Mouse (Mus musculus) midbrain, embryonic 14.5 days (tissue): ENCODE measurements at regions not wholly inside any gene's neighbourhood (a gene's known extent, or its start where the extent isn't known, plus 50 kb on each side); places are given as distances from the start of the nearest gene placed in this dataset.
"Not testable (repeated sequence)": the region's sequence is repeated elsewhere in the genome, so short reads cannot be mapped to it uniquely, and the experiment has no call there.

Experiments used
- ATAC-seq: fragments of 200-750 bp; cut with Nextera tagmentation; 2 replicates; pipeline ENCODE4 v1.8.0; 2017; ENCODE audit warnings: moderate number of reproducible peaks, moderate library complexity; ENCODE audit not compliant: low FRiP score, low TSS enrichment
- DNase-seq: peaks from one replicate; pipeline ENCODE4 v3.0.0-alpha.2; 2015
- H3K27ac ChIP-seq: fragments of 300-500 bp; sonication (generic); replicated peaks from 2 replicates; pipeline ENCODE4 v1.5.1; 2014; ENCODE audit warnings: mild to moderate bottlenecking, low read depth, low read length, moderate library complexity
- H3K27me3 ChIP-seq: fragments of 300-500 bp; sonication (generic); 2 replicates; pipeline ENCODE4 v1.6.1; 2014; ENCODE audit warnings: low read length, control low read depth, mixed read lengths; ENCODE audit not compliant: control insufficient read depth, insufficient read depth
- H3K36me3 ChIP-seq: fragments of 300-500 bp; sonication (generic); 2 replicates; pipeline ENCODE4 v1.6.1; 2014; ENCODE audit warnings: low read length, control low read depth; ENCODE audit not compliant: control insufficient read depth, insufficient read depth
- H3K4me1 ChIP-seq: fragments of 300-500 bp; sonication (generic); 2 replicates; pipeline ENCODE4 v1.6.1; 2014; ENCODE audit warnings: mild to moderate bottlenecking, antibody characterized with exemption, low read length, control low read depth; ENCODE audit not compliant: control insufficient read depth, insufficient read depth
- H3K4me2 ChIP-seq: fragments of 300-500 bp; sonication (generic); 2 replicates; pipeline ENCODE4 v1.6.1; 2014; ENCODE audit warnings: mild to moderate bottlenecking, low read length, moderate library complexity
- H3K4me3 ChIP-seq: fragments of 300-500 bp; sonication (generic); replicated peaks from 2 replicates; pipeline ENCODE4 v1.5.1; 2014; ENCODE audit warnings: low read depth, low read length
- H3K9ac ChIP-seq: fragments of 300-500 bp; sonication (generic); replicated peaks from 2 replicates; pipeline ENCODE4 v1.6.1; 2014; ENCODE audit warnings: mild to moderate bottlenecking, low read length, moderate library complexity
- H3K9me3 ChIP-seq: fragments of 300-500 bp; sonication (generic); 2 replicates; pipeline ENCODE4 v1.6.1; 2016; ENCODE audit warnings: low read length, control low read depth, mixed read lengths; ENCODE audit not compliant: control insufficient read depth
- WGBS: fragments of 180-500 bp; shearing (Covaris S2); extraction: QIAGEN DNeasy Blood & Tissue Kit; methylation state at CpG from one replicate; pipeline ENCODE4 v1.1.7; 2014; 5-methylcytosine and 5-hydroxymethylcytosine counted together

DNA sequence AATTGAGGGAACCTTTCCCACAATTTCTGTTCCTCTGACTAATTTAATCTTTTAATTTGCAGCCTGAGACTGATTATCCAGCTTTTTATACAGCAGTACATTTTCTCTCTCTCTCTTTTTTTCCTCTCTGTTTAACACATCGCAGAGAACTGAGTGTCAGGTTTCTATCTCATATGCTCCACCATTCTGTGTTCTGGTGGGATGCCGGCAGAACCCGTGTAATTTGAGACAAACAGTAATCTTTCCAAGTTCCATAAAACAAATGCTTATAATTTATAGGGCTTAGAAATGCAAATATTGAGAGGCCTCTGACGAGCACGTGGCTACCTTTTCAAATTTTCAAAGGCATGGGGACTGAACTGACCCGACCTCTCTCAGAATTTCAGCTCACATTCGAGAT, 59.1 kb downstream of the Zbtb18 start:
- Histone ChIP-seq H3K27me3 (no peaks in the 10 kb centered on the region), H3K9ac (no peak overlapping the region), H3K27ac (no peak overlapping the region), H3K36me3 (no peaks in the 10 kb centered on the region), H3K4me1 (no peaks in the 10 kb centered on the region), H3K4me2 (no peak overlapping the region), H3K4me3 (no peak overlapping the region), H3K9me3 (no peaks in the 10 kb centered on the region)
- DNase-seq (no peak), ATAC-seq (no peak)
- 76% methylated on average over 7 of the region's 7 CpGs for WGBS

DNA sequence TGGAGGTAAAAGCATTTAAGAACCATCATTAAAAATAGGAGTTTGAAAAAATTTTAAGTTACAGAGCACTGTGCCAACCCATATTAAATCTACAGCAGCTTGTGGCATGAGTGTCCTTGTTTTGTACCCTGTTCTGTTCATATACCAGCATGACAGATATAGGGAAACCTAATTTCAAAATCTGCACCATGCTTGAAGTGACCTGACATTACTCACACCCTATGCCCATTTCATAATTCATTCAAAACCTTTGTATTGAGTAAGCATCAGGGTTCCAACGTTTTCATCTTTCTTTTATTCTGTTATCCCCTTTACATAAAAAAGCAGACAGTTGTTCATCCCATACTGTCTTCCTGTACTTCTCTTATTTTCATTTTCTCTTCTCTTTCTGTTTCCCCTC, 61.8 kb downstream of the Zbtb18 start:
- Histone ChIP-seq H3K9ac (no peak overlapping the region), H3K9me3 (no peaks in the 10 kb centered on the region), H3K4me3 (no peak overlapping the region), H3K27me3 (no peaks in the 10 kb centered on the region), H3K27ac (no peak overlapping the region), H3K4me1 (no peaks in the 10 kb centered on the region), H3K4me2 (no peak overlapping the region), H3K36me3 (no peaks in the 10 kb centered on the region)
- DNase-seq (no peak), ATAC-seq (no peak)
- 61% methylated on average over 1 of the region's 1 CpGs for WGBS

DNA sequence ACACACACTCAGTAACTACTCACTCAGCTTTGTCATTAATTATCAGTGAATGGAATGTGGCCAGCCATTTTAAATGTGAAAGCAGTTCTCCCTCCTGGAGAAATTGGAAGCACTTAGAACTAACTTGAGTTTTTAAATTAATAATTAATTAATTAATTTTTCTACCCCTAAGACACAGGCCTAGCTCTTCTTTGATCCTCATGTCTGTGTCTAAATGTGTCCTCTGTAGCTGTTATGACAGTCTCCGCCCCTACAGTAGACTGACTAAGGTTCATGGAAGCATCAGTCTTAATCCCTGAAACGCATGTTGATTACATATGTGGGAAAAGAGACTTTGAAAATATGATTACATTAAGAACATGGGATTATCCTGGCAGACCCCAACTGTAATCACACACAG, 62.6 kb downstream of the Zbtb18 start:
- no peak overlapping the region for H3K27ac ChIP-seq
- H3K27me3 ChIP-seq = no peaks in the 10 kb centered on the region
- no peak overlapping the region for H3K4me3 ChIP-seq
- H3K9me3 ChIP-seq = no peaks in the 10 kb centered on the region
- WGBS = 92% methylated on average over 2 of the region's 2 CpGs
- ATAC-seq (no peak), DNase-seq (no peak)
- H3K4me2 ChIP-seq = no peak overlapping the region
- H3K36me3 ChIP-seq = no peaks in the 10 kb centered on the region
- H3K4me1 ChIP-seq = no peaks in the 10 kb centered on the region
- no peak overlapping the region for H3K9ac ChIP-seq

DNA sequence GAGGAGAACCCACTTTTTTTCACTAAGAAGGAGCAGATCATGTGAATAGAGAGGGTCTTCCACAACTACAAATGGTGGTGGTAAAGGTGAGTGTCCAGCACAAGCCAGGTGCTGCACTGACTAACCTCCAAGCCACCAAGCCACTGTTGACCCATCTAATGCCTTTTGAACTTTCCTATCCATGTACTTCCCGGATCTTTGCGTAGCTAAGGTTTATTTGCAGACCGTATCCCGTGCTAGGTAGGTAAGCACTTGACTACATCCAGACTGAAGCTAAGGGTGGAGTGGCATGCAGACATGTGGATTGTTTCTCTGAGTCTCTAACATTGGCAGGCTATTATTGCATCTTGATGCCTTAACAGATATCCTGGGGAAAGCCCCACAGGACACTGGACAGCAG, 65.2 kb downstream of the Zbtb18 start:
- not testable (repeated sequence) for H3K4me1 ChIP-seq, ATAC-seq, H3K4me3 ChIP-seq, H3K36me3 ChIP-seq, H3K27ac ChIP-seq, H3K9ac ChIP-seq, DNase-seq, H3K4me2 ChIP-seq, H3K9me3 ChIP-seq, H3K27me3 ChIP-seq
- 93% methylated on average over 4 of the region's 4 CpGs for WGBS

DNA sequence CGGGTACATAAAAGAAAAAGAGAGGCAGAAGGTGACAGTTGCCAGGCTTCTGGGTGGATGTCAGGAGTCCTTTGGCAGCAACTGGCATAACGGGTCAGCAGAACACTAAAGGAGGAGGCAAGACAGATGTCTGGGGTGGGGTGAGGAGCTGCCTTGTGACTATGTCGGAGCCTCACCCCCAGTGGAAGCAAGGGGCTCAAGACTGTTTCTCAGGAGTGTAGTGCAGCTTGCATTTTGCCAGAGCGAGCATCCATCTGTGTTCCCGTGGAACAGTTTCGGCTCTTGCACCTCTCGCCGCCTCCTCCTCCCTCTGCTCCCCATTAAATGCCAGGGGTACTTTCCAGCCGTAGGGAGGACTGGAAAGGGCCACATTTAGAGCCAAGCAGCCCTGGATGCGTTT, 67.6 kb downstream of the Zbtb18 start:
- no peaks in the 10 kb centered on the region for H3K4me1 ChIP-seq
- no peak overlapping the region for H3K4me2 ChIP-seq
- no peak for DNase-seq
- no peaks in the 10 kb centered on the region for H3K36me3 ChIP-seq
- no peak overlapping the region for H3K4me3 ChIP-seq
- H3K9ac ChIP-seq = no peak overlapping the region
- no peak for ATAC-seq
- 81% methylated on average over 10 of the region's 10 CpGs for WGBS
- H3K27ac ChIP-seq = no peak overlapping the region
- no peaks in the 10 kb centered on the region for H3K9me3 ChIP-seq
- no peaks in the 10 kb centered on the region for H3K27me3 ChIP-seq

DNA sequence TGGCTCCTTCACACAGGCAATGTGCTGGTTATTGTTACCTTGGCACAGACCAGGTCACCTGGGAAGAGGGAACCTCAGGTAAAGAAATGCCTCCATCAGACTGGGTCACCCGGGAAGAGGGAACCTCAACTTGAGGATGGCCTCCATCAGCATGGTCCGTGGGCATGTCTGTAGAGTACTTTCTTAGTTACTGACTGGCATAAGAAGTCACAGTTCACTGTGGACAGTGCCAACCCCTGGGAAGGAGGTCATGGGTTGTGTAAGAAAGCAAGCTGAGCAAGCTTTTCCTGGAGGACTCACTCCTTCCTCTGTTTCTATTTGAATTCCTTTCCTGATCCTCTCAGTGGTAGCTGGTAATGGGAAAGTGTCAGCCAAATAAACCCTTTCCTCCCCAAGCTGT, 70.0 kb downstream of the Zbtb18 start:
- no peaks in the 10 kb centered on the region for H3K27me3 ChIP-seq
- H3K4me2 ChIP-seq = no peak overlapping the region
- ATAC-seq (no peak), DNase-seq (no peak)
- no peak overlapping the region for H3K27ac ChIP-seq
- no peaks in the 10 kb centered on the region for H3K4me1 ChIP-seq
- H3K36me3 ChIP-seq = no peaks in the 10 kb centered on the region
- no peak overlapping the region for H3K9ac ChIP-seq
- no peaks in the 10 kb centered on the region for H3K9me3 ChIP-seq
- H3K4me3 ChIP-seq = no peak overlapping the region
- 91% methylated on average over 2 of the region's 2 CpGs for WGBS

DNA sequence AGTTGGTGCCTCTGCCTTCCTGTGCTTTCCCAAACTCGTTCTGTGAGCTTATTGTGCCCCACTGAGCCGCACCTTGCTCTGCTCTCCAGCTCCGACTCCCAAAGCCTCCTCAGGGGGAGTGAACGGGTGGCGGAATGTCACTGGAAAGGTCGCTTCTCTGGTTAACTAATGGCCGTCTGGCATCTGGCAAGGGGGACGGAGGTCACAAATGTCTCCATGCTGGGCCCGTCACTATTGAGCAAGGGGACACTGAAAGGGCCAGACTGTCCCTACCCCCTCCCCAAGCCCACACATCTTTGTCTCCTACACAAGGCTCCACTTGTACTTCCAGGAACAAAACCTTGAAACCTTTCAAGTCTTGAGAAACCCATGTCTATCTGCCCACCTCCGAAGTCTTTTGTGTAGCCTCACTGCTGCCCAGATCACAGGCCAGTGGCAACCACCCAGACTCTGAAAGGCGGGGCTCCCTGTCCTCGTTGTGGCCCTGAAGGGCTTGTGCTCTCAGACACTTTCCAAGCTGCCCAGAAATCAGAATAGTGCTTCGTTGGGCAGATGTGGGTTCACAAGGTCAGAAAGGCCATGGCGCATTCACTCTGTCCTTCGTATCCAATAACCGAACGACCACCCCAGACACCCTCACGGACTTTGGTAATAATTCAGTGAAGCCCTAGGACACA, 75.9 kb downstream of the Zbtb18 start:
- DNase-seq (no peak), ATAC-seq (no peak)
- H3K9me3 ChIP-seq = no peaks in the 10 kb centered on the region
- no peak overlapping the region for H3K4me3 ChIP-seq
- H3K27ac ChIP-seq = no peak overlapping the region
- H3K9ac ChIP-seq = no peak overlapping the region
- H3K27me3 ChIP-seq = no peaks in the 10 kb centered on the region
- H3K36me3 ChIP-seq = no peaks in the 10 kb centered on the region
- WGBS = 28% methylated on average over 18 of the region's 18 CpGs
- H3K4me1 ChIP-seq = peaks cover 14% of the 10 kb centered on the region; the same call in 1 of the 2 replicates
- H3K4me2 ChIP-seq = no peak overlapping the region

DNA sequence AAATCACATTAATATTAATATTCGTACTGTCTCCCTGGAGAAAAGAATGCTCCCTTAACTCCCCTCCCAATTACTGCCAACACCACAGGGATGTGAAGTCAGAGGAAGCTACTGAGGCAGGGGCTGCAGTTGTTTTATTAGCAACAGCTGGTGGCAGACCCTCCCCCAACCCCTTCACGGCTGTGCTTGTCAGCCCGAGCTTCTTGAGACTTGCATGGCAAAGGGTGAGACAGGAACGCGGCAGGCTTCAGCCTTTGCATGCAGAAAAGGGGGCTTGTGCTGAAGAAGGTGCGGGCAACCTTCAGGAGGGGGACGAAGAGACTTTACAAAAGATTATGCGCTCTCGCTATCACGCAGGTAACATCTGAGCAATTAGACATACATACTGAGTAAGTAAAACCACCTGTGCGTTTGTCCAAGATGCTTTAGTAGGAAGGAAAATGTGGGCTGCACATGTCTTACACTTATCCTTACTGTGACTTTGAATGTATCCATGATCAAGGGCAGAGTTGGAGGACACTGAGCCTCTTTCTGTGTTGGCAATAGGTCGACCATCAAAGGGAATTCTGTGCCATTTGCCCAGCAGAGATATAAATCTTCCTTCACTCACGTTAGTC, 76.9 kb downstream of the Zbtb18 start:
- no peaks in the 10 kb centered on the region for H3K9me3 ChIP-seq
- DNase-seq (peak; percentile 56), ATAC-seq (no peak)
- H3K4me2 ChIP-seq = peak overlapping the region; percentile 8; the same call in 1 of the 2 replicates
- H3K27me3 ChIP-seq = no peaks in the 10 kb centered on the region
- H3K9ac ChIP-seq = no peak overlapping the region
- no peaks in the 10 kb centered on the region for H3K36me3 ChIP-seq
- H3K4me3 ChIP-seq = no peak overlapping the region
- 39% methylated on average over 13 of the region's 13 CpGs for WGBS
- peaks cover 14% of the 10 kb centered on the region; the same call in 1 of the 2 replicates for H3K4me1 ChIP-seq
- no peak overlapping the region for H3K27ac ChIP-seq

DNA sequence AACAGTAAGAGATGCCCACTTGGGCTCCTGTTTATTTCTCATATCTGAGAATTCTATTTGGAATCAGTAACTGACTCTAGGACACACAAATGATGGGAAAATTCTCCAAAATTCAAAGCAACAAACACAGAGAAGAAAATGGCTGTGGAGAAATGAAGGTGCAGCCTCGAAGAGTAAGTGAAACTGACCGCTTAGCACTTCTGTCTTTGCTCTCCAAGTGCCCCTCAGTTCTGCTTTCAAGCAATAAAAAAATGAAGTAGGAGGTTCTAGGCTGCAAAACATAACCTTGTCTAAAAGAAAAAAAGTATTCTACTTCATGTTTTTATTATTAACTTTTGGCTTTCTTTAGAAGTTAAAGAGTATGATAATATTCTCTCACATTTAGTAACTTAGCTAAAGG, 79.0 kb downstream of the Zbtb18 start:
- no peak overlapping the region for H3K27ac ChIP-seq
- no peaks in the 10 kb centered on the region for H3K36me3 ChIP-seq
- no peak overlapping the region for H3K9ac ChIP-seq
- no peaks in the 10 kb centered on the region for H3K9me3 ChIP-seq
- no peak for DNase-seq
- WGBS = 94% methylated on average over 2 of the region's 2 CpGs
- ATAC-seq = no peak
- H3K27me3 ChIP-seq = no peaks in the 10 kb centered on the region
- H3K4me1 ChIP-seq = peaks cover 14% of the 10 kb centered on the region; the same call in 1 of the 2 replicates
- no peak overlapping the region for H3K4me2 ChIP-seq
- no peak overlapping the region for H3K4me3 ChIP-seq
